Mouse (Mus musculus): Measurements from ENCODE around the gene Anxa4.

- TF ChIP-seq CTCF (IDR thresholded peaks at IDR 0.05) (no peak), EP300 (IDR thresholded peaks at IDR 0.05) (peak; percentile 82)
Observed at GRCm38 (mm10) chr6:86830738-86831500, 37.5 kb upstream of the Anxa4 start.
